Mouse (Mus musculus): ENCODE data around the gene Ugt1a1. TPM values are rescaled to one million over a fixed set of nuclear protein-coding genes. Genes with fewer than 3 reads are reported as not detected.
"Not testable (repeated sequence)": the region's sequence is repeated elsewhere in the genome, so short reads cannot be mapped to it uniquely, and the experiment has no call there.

Ugt1a1 gene
- total RNA-seq, 2 experiments from 2014 or later = not detected

DNA sequence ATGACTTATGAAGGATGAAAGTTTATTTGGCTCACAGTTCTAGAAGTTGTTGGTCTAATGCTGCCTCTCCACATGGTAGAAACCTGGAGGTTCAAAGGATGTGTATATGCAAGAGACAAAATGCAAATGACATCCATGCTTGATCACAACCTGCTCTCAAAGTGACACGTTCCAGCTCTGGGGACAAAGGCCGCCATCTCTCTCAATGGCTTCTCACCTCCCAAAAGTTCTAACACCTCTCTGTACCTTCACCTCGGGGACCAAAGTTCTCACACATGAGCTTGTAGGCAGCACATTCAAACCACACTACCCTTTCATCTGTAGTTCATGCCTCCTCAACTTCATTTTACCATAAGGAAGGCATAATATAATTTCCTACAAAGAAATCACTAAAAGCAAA lies 5.8 kb downstream of the Ugt1a1 start:
- DNase-seq (ENCODE audit: extremely low spot score in 1 of 2, low spot score in 1 of 2) = no peak

- DNase-seq (ENCODE audit: extremely low spot score in 1 of 2, low spot score in 1 of 2) = no peak
Measured at GRCm38 (mm10) chr1:88218051-88218450, 6.3 kb downstream of the Ugt1a1 start.

GRCm38 (mm10) chr1:88218591-88218990 lies 6.8 kb downstream of the Ugt1a1 start:
- DNase-seq (ENCODE audit: extremely low spot score in 1 of 2, low spot score in 1 of 2) = no peak

DNA sequence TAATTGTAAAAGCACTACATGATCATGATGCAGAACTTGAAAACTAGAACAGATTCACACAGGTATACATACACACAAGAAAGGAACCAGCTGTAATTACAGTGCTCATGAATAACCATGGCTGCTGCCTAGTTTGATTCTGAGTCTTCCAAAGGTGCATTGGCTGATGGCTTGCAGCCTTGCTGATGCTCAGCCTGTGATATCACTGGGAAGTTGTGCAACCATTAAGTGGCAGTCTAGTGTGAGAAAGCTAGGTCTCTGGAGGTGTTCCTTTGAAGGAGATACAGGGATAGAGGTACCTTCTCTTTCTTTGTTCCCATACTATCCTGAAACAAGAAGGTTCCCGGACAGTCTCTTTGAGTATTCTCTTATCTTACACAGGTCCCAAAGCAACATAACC lies 7.3 kb downstream of the Ugt1a1 start:
- DNase-seq (ENCODE audit: extremely low spot score in 1 of 2, low spot score in 1 of 2) = no peak

GRCm38 (mm10) chr1:88220336-88220735 lies 8.6 kb downstream of the Ugt1a1 start:
- DNase-seq (ENCODE audit: extremely low spot score in 1 of 2, low spot score in 1 of 2) = no peak

- no peak for DNase-seq (ENCODE audit: extremely low spot score in 1 of 2, low spot score in 1 of 2)
Measured at GRCm38 (mm10) chr1:88222216-88222615, 10.5 kb downstream of the Ugt1a1 start.

- not testable (repeated sequence) for DNase-seq (ENCODE audit: extremely low spot score in 1 of 2, low spot score in 1 of 2)
Measured at GRCm38 (mm10) chr1:88223011-88223515, 11.3 kb downstream of the Ugt1a1 start.

DNA sequence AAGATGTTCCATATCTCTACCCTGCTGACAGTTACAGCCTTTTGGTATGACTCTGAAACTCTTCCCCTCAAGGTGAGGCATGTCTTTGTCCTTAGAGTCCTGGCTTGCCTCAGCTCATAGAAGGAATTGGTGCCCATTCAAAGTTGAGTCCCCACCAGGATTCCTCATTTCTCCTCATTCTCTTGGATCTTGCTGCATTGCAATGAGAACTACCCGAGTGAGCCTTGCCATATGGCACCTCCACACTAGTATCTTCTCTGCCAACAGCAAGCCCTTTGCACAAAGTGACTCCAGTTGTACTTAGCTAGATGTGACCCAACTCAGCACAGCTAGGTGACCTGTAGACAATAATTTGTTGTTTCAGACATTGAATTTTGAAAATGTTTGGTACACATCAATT lies 11.8 kb downstream of the Ugt1a1 start:
- DNase-seq (ENCODE audit: extremely low spot score in 1 of 2, low spot score in 1 of 2) = no peak

- DNase-seq (ENCODE audit: extremely low spot score in 1 of 2, low spot score in 1 of 2) = no peak
Measured at GRCm38 (mm10) chr1:88224029-88224776, 12.4 kb downstream of the Ugt1a1 start.

DNA sequence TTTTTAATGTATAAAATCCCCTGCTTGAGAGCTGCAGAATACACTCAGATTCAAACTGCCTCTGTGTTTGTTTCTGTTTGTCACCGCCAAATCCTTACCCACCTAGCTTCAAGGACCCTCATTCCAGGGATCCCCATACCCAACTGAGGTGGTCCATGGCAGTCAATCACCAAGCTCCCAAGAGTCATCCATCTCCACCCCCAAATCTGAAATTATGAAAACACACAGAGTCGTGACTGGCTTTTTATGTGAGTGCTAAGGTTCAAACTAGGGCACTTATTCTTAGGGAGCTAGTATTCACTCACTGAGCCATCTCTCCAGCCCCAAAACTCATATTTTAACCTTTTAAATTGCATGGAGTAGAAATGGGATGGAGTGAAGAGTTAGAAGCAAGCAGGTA lies 13.5 kb downstream of the Ugt1a1 start:
- not testable (repeated sequence) for DNase-seq (ENCODE audit: extremely low spot score in 1 of 2, low spot score in 1 of 2)

GRCm38 (mm10) chr1:88225741-88226140 lies 14.0 kb downstream of the Ugt1a1 start:
- no peak for DNase-seq (ENCODE audit: extremely low spot score in 1 of 2, low spot score in 1 of 2)

- no peak for DNase-seq (ENCODE audit: extremely low spot score in 1 of 2, low spot score in 1 of 2)
Measured at GRCm38 (mm10) chr1:88226670-88227379, 15.1 kb downstream of the Ugt1a1 start, which contains the start of gene Mroh2a. Mroh2a (plus strand) TSS chr1:88226986.

DNA sequence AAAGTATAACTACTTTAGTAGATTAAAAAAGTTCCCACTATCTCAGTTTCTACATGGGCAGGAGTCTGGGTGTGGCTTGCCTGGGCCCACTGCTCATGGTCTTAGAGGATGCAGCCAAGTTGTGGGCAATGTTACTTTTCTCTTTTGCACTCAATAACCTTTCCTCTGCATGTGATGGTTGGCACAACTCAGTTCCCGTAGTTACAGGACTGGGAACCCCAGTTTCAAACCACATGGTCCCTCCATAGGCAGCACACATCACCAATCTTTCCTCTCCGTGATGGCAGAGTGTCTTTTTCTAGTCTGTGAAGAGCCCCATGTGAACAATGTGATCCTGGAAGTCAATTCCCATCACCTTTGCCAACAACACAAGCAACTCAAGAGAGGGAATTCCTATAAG lies 15.7 kb downstream of the Ugt1a1 start:
- no peak for DNase-seq (ENCODE audit: extremely low spot score in 1 of 2, low spot score in 1 of 2)

GRCm38 (mm10) chr1:88228121-88228520 lies 16.4 kb downstream of the Ugt1a1 start:
- DNase-seq (ENCODE audit: extremely low spot score in 1 of 2, low spot score in 1 of 2) = no peak

- DNase-seq (ENCODE audit: extremely low spot score in 1 of 2, low spot score in 1 of 2) = no peak
Measured at GRCm38 (mm10) chr1:88229566-88229965, 17.8 kb downstream of the Ugt1a1 start.

- DNase-seq (ENCODE audit: extremely low spot score in 1 of 2, low spot score in 1 of 2) = no peak
Measured at GRCm38 (mm10) chr1:88229986-88230385, 18.2 kb downstream of the Ugt1a1 start.

- no peak for DNase-seq (ENCODE audit: extremely low spot score in 1 of 2, low spot score in 1 of 2)
Measured at GRCm38 (mm10) chr1:88230421-88230820, 18.7 kb downstream of the Ugt1a1 start.

DNA sequence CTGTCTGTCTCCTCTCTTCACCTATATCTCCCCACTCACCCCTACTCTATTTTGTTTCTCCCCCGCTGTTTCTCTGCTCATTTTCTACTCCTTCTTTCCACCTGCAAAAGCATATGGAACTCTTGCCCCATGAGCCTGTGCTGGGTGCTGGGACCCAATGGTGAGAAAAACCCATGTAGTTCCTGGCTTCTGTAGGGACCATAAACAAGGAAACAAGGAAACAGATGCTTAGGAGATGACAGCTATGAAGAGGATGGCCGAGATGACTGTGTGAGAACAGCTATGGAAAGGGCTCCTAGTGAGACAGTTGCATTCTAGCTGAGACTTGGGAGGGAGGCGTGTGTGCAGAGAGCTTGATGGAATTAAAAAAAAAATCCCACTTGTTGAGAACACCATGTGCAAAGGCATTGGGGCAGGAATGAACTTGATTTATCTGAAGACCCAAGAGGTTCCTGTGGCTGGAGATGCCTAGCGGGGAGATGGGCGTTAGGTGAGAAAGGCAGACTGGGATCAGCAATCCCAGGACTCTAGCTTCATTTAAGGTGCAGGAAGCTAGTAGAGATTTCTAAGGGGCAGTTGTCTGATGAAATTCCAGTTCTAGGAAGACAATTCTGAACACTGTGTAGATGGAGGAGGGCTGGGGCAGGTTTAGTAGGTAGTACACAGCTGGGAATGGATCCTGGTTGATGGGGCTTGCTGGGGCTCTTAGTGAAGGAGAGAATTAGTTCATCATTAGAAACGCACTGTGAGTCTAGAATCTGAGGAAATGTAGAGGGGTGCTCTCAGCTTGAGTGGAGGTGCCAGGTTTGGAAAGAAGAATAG lies 19.4 kb downstream of the Ugt1a1 start:
- DNase-seq (ENCODE audit: extremely low spot score in 1 of 2, low spot score in 1 of 2) = no peak

DNA sequence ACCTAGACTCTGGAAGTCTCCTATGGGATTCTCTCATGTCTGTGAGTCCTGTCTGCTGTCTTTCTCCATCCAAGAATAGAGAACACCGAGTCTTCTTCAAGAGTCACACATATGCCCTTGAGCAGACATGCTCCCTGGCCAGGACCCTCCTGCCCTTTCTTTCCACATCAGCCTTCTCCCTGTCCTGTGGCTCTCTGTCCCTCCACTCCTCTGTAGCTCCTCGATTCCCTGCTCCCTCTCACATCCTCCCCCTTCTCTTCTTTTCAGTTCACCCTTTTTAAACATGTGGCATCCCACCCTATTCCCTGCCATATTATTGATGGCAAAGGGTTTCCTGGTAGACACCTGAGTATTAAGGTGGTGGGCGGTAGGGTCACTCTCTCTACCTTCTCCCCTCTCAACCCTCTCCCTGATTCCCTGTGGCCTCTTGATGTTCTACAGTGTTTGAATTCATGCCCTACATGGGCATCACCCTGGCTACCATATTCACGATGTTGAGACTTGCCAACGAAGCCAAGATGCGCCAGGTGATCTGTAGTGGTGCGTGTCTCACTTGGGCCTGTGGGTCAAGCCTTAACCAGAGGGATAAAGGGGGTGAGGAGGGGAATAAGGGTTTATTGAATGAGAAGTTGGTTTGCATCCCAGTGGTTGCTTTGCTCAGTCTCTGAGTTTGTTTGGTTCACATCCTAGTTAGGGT lies 20.2 kb downstream of the Ugt1a1 start:
- no peak for DNase-seq (ENCODE audit: extremely low spot score in 1 of 2, low spot score in 1 of 2)

GRCm38 (mm10) chr1:88232664-88233380 lies 21.1 kb downstream of the Ugt1a1 start:
- no peak for DNase-seq (ENCODE audit: extremely low spot score in 1 of 2, low spot score in 1 of 2)
